Mouse (Mus musculus) brain, embryonic 14.5 days (tissue): ENCODE data around the gene Cln3.

Experiments used
- CTCF ChIP-seq: fragments of 200-500 bp; IDR thresholded peaks from 2 replicates; pipeline ENCODE4 v1.5.1; 2012; ENCODE audit warnings: inconsistent platforms, mild to moderate bottlenecking, moderate library complexity, borderline replicate concordance; ENCODE audit not compliant: insufficient read depth, insufficient read length; ENCODE audit errors: extremely low read depth
- POLR2A ChIP-seq: fragments of 200-500 bp; IDR thresholded peaks from 2 replicates; pipeline ENCODE4 v1.6.1; 2012; ENCODE audit warnings: mild to moderate bottlenecking, inconsistent platforms, borderline replicate concordance; ENCODE audit not compliant: poor library complexity, insufficient read depth, insufficient read length, severe bottlenecking; ENCODE audit errors: extremely low read depth

DNA sequence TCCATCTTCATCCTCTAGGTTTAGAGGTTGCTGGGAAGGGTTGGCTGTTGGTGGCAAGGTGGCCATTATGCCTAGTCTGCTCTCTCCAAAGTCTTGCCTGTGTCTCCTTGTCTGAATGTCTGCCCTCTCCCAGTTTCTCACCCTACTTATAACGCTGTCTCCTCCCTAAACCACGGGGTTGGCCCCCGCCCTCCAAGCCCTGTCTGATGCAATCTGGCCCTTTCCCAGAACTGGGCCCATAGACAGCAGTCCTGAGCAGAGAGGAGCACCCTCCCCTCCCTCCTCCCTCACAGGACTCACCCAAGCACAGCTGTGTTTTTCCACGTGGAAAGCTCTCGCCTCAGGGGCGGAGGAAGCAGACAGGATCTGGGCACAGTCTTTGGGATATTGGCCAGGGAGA, 39.8 kb upstream of the Cln3 start:
- TF ChIP-seq CTCF (no peak), POLR2A (no peak)
